Mouse (Mus musculus) limb, embryonic 11.5 days (tissue): ENCODE measurements at regions not wholly inside any gene's neighbourhood (a gene's known extent, or its start where the extent isn't known, plus 50 kb on each side); places are given as distances from the start of the nearest gene placed in this dataset.

ENCODE experiments used
- ATAC-seq: fragments of 200-750 bp; cut with Nextera tagmentation; 2 replicates; pipeline ENCODE4 v1.8.0; 2017; ENCODE audit warnings: low read depth; ENCODE audit not compliant: insufficient number of reproducible peaks, low FRiP score, low TSS enrichment
- DNase-seq: peaks from one replicate; pipeline ENCODE4 v3.0.0-alpha.2; 2015; ENCODE audit warnings: low spot score
- H3K27ac ChIP-seq: fragments of 300-500 bp; sonication (generic); replicated peaks from 2 replicates; pipeline ENCODE4 v1.5.1; 2014; ENCODE audit warnings: low read depth, mild to moderate bottlenecking, low read length
- H3K27me3 ChIP-seq: fragments of 300-500 bp; sonication (generic); 2 replicates; pipeline ENCODE4 v1.6.1; 2014; ENCODE audit warnings: mild to moderate bottlenecking, low read length, mixed read lengths; ENCODE audit not compliant: control insufficient read depth, insufficient read depth
- H3K36me3 ChIP-seq: fragments of 300-500 bp; sonication (generic); 2 replicates; pipeline ENCODE4 v1.6.1; 2014; ENCODE audit warnings: mild to moderate bottlenecking, low read length, moderate library complexity, mixed read lengths; ENCODE audit not compliant: control insufficient read depth, insufficient read depth
- H3K4me1 ChIP-seq: fragments of 300-500 bp; sonication (generic); 2 replicates; pipeline ENCODE4 v1.6.1; 2014; ENCODE audit warnings: low read length, mixed read lengths; ENCODE audit not compliant: control insufficient read depth, insufficient read depth
- H3K4me2 ChIP-seq: fragments of 300-500 bp; sonication (generic); 2 replicates; pipeline ENCODE4 v1.6.1; 2014; ENCODE audit warnings: low read depth, mild to moderate bottlenecking, moderate library complexity; ENCODE audit not compliant: severe bottlenecking
- H3K4me3 ChIP-seq: fragments of 300-500 bp; sonication (generic); 2 replicates; pipeline ENCODE4 v1.5.1; 2014; ENCODE audit warnings: low read depth, low read length
- H3K9ac ChIP-seq: fragments of 300-500 bp; sonication (generic); 2 replicates; pipeline ENCODE4 v1.6.1; 2014; ENCODE audit warnings: mild to moderate bottlenecking, low read length
- H3K9me3 ChIP-seq: fragments of 300-500 bp; sonication (generic); 2 replicates; pipeline ENCODE4 v1.6.1; 2016; ENCODE audit warnings: low read length; ENCODE audit not compliant: control insufficient read depth
- WGBS: fragments of 180-500 bp; shearing (Covaris S2); extraction: QIAGEN DNeasy Blood & Tissue Kit; methylation state at CpG from one replicate; pipeline ENCODE4 v1.1.7; 2014; 5-methylcytosine and 5-hydroxymethylcytosine counted together

- WGBS, result 63% methylated on average over 6 of the region's 6 CpGs
Observed at GRCm38 (mm10) chr10:65716914-65717610, 1378.9 kb upstream of the Jmjd1c start.

DNA sequence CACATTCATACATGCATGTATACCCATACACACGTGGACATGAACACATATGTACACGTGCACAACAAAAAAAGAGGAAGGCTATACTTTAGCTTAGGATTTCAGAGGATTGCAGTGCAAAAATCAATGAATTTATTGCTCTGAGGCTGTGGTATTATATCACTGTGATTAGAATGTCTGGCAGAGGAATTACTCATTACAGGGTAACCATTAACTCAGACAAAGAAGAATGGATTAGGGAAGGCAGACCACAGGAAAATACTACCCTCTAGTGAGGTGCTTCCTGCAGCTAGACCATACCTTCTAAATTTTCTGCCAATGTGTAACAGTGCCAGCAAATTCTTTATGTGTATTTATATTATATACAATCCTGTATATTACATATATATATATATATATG lies 1373.4 kb upstream of the Jmjd1c start:
- no peaks in the 10 kb centered on the region for H3K36me3 ChIP-seq
- no peaks in the 10 kb centered on the region for H3K9me3 ChIP-seq
- no peaks in the 10 kb centered on the region for H3K27me3 ChIP-seq
- no peak overlapping the region for H3K9ac ChIP-seq
- no peaks in the 10 kb centered on the region for H3K4me1 ChIP-seq
- DNase-seq (no peak), ATAC-seq (no peak)
- H3K4me3 ChIP-seq, result no peak overlapping the region
- 77% methylated on average over 2 of the region's 2 CpGs for WGBS
- no peak overlapping the region for H3K27ac ChIP-seq
- no peak overlapping the region for H3K4me2 ChIP-seq

More at GRCm38 (mm10) chr10:65716914-65717610, 1378.9 kb upstream of the Jmjd1c start:
- H3K36me3 ChIP-seq, result no peaks in the 10 kb centered on the region
- no peak overlapping the region for H3K27ac ChIP-seq
- no peak overlapping the region for H3K4me2 ChIP-seq
- no peak overlapping the region for H3K9ac ChIP-seq
- ATAC-seq, result no peak
- no peak overlapping the region for H3K4me3 ChIP-seq
- no peaks in the 10 kb centered on the region for H3K9me3 ChIP-seq
- no peak for DNase-seq
- no peaks in the 10 kb centered on the region for H3K27me3 ChIP-seq
- no peaks in the 10 kb centered on the region for H3K4me1 ChIP-seq

DNA sequence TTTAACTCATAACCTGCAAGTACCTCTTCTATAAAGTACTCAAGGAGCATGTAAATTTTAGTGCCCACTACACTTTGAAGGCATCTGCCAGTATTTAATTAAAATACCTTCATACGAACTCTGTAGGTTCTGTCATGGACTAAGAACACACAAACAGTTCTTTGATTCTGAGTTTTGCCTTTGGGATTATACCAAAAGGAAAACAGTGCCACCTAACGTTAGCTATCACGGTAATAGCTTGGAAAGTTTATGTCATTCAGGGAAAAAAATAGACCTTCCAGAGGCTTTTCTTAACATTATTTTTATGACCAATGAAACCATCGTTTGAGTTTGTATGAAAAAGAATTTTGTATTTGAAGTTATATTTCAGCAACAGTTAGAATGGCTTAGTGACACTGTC lies 1326.5 kb upstream of the Jmjd1c start:
- ATAC-seq (no peak), DNase-seq (no peak)
- Histone ChIP-seq H3K9ac (no peak overlapping the region), H3K27ac (no peak overlapping the region), H3K27me3 (no peaks in the 10 kb centered on the region), H3K4me1 (no peaks in the 10 kb centered on the region), H3K9me3 (no peaks in the 10 kb centered on the region), H3K36me3 (no peaks in the 10 kb centered on the region), H3K4me2 (no peak overlapping the region), H3K4me3 (no peak overlapping the region)
- 47% methylated on average over 4 of the region's 4 CpGs for WGBS

- Histone ChIP-seq H3K4me3 (no peak overlapping the region), H3K4me1 (no peaks in the 10 kb centered on the region), H3K4me2 (no peak overlapping the region), H3K9me3 (no peaks in the 10 kb centered on the region), H3K27ac (no peak overlapping the region), H3K9ac (no peak overlapping the region), H3K27me3 (no peaks in the 10 kb centered on the region), H3K36me3 (no peaks in the 10 kb centered on the region)
- ATAC-seq (no peak), DNase-seq (no peak)
- WGBS, result 90% methylated on average over 5 of the region's 5 CpGs
Observed at GRCm38 (mm10) chr10:65771936-65772335, 1324.0 kb upstream of the Jmjd1c start.

DNA sequence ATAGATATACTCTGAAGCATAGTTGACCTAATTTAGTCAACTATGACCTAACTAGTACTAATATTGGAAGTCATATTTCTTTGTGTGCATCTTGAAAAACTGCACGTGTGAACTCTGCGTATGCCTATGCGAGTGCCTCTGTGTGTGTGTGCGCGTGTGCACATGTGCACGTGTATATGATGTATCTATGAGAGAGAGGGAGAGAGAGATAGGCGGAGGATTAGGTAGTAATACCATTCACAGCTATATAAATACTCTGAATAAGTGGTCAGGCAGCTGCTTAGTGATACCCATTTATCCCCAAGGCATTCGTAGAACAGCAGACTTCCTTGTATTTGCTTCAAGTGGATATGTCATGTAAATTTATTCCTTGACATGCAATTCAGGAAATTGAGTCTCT lies 1310.9 kb upstream of the Jmjd1c start:
- no peak for DNase-seq
- Histone ChIP-seq H3K9ac (no peak overlapping the region), H3K27ac (no peak overlapping the region), H3K4me3 (no peak overlapping the region), H3K4me2 (no peak overlapping the region), H3K27me3 (no peaks in the 10 kb centered on the region), H3K4me1 (no peaks in the 10 kb centered on the region), H3K9me3 (no peaks in the 10 kb centered on the region), H3K36me3 (no peaks in the 10 kb centered on the region)
- WGBS, result 84% methylated on average over 8 of the region's 8 CpGs
- ATAC-seq, result peak; percentile 51; the same call in 1 of the 2 replicates
